Mouse (Mus musculus) limb, embryonic 15.5 days (tissue): ENCODE data around the gene Ccdc88a. TPM values are rescaled to one million over a fixed set of nuclear protein-coding genes. Genes with fewer than 3 reads are reported as not detected.

Source experiments
- ATAC-seq: fragments of 200-750 bp; cut with Nextera tagmentation; 2 replicates; pipeline ENCODE4 v1.8.0; 2017; ENCODE audit warnings: low read depth, moderate TSS enrichment; ENCODE audit not compliant: insufficient number of reproducible peaks, low FRiP score, low TSS enrichment
- H3K27ac ChIP-seq: fragments of 300-500 bp; sonication (generic); 2 replicates; pipeline ENCODE4 v1.5.1; 2015; ENCODE audit warnings: moderate library complexity, mild to moderate bottlenecking, inconsistent platforms
- H3K27me3 ChIP-seq: fragments of 300-500 bp; sonication (generic); 2 replicates; pipeline ENCODE4 v1.6.1; 2015; ENCODE audit warnings: inconsistent platforms
- H3K36me3 ChIP-seq: fragments of 300-500 bp; sonication (generic); 2 replicates; pipeline ENCODE4 v1.6.1; 2015; ENCODE audit warnings: inconsistent platforms
- H3K4me1 ChIP-seq: fragments of 300-500 bp; sonication (generic); 2 replicates; pipeline ENCODE4 v1.6.1; 2015; ENCODE audit warnings: inconsistent platforms
- H3K4me2 ChIP-seq: fragments of 300-500 bp; sonication (generic); 2 replicates; pipeline ENCODE4 v1.6.1; 2015; ENCODE audit warnings: mild to moderate bottlenecking, inconsistent platforms
- H3K4me3 ChIP-seq: fragments of 300-500 bp; sonication (generic); 2 replicates; pipeline ENCODE4 v1.5.1; 2015; ENCODE audit warnings: mild to moderate bottlenecking, inconsistent platforms
- H3K9ac ChIP-seq: fragments of 300-500 bp; sonication (generic); 2 replicates; pipeline ENCODE4 v1.6.1; 2015; ENCODE audit warnings: inconsistent platforms
- H3K9me3 ChIP-seq: fragments of 300-500 bp; sonication (generic); 2 replicates; pipeline ENCODE4 v1.6.1; 2016; ENCODE audit warnings: inconsistent platforms
- WGBS: fragments of 180-500 bp; shearing (Covaris S2); methylation state at CpG from one replicate; pipeline ENCODE4 v1.1.7; 2015; 5-methylcytosine and 5-hydroxymethylcytosine counted together
- polyA plus RNA-seq: library from polyadenylated mRNA; unstranded; fragments of >200 nt; fragmentation: Nextera tagmentation; extraction: Ambion mirVana; gene quantifications from 2 replicates; pipeline ENCODE4 v1.2.1, GENCODE M21; 2015

The Ccdc88a gene
- polyA plus RNA-seq: 34.5 and 42.9 TPM in 2 replicates

DNA sequence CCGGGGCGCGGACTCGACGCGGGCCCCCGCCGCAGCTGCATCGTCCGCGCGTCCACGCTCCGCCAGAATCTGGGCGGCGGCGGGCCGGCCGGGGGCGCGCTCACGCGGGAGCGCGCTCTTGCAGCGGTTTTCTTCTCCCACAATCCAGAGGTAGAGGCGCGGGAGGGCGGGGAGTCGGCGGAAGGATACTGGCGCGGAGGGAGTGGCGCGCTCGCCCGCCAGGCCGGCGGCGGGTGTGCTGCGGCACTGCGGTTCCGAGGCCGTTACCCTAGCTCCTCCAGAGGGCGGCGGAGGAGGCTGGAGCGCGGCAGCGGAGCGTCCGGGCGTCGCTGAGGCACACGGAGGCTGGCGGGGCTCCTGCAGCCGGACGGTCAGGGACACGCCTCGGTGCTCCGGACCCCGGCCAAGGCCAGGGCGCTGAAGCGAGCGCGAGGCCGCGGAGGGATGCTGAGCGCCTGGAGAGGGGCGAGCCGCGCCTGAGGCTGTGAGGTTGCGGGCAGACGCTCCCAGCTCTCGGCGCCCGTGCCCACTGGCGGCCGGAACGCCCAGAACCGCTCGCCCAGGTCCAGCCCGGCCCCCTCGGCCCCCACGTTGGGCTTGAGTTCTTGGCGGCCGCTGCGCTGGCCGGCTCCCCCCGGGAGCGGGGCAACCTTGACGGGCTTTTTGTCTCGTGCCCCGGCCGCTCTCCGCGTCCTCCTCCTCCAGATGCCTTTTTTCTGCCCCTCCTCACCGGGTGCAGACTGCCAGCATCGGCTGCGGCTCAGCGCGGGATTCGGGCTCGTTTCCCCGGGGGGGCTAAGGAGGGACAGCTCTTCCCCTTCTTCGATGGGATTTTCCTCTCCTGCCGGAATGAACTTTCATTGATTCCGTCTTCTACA lies at the start of gene Ccdc88a:
Gene Ccdc88a (plus strand): TSS at position 263 of the 878 bp plus-strand sequence.
- under 1% methylated on average over 101 of the region's 107 CpGs for WGBS
- ATAC-seq: peak; percentile 98

DNA sequence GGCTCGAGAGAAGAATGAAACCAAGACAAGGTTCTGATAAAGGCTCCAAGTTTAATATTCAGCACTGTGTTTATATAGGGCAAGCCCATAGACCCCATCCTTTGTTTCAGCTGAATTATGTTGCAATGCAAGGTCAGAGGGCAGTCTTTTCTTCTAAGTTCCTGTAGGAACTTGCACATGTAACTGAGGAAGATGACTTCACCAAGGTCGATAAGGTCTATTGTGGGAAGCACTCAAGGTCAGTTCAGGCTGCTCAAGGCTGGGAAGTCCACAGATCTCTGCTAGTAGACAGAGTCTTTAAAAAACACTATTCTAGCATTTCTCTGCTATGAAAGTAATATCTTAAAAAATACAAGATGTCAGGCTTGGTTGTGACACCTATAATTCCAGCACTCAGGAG lies 38.0 kb upstream of the Ccdc88a start:
- H3K36me3 ChIP-seq: no peaks in the 10 kb centered on the region
- no peaks in the 10 kb centered on the region for H3K9me3 ChIP-seq
- no peaks in the 10 kb centered on the region for H3K4me1 ChIP-seq
- no peak overlapping the region for H3K9ac ChIP-seq
- 78% methylated on average over 2 of the region's 2 CpGs for WGBS
- H3K27me3 ChIP-seq: no peaks in the 10 kb centered on the region
- no peak overlapping the region for H3K4me3 ChIP-seq
- no peak overlapping the region for H3K4me2 ChIP-seq
- no peak for ATAC-seq
- no peak overlapping the region for H3K27ac ChIP-seq

More for the DNA sequence above, at the start of gene Ccdc88a:
- H3K9me3 ChIP-seq: no peaks in the 10 kb centered on the region
- no peaks in the 10 kb centered on the region for H3K27me3 ChIP-seq
- H3K4me1 ChIP-seq: peaks cover 4% of the 10 kb centered on the region; the same call in 1 of the 2 replicates
- peak within 1 kb of the TSS; percentile 97 for H3K27ac ChIP-seq
- peak within 1 kb of the TSS; percentile 92 for H3K4me3 ChIP-seq
- H3K36me3 ChIP-seq: no peaks in the 10 kb centered on the region
- peak within 1 kb of the TSS; percentile 84 for H3K9ac ChIP-seq
- peak within 1 kb of the TSS; percentile 63 for H3K4me2 ChIP-seq

DNA sequence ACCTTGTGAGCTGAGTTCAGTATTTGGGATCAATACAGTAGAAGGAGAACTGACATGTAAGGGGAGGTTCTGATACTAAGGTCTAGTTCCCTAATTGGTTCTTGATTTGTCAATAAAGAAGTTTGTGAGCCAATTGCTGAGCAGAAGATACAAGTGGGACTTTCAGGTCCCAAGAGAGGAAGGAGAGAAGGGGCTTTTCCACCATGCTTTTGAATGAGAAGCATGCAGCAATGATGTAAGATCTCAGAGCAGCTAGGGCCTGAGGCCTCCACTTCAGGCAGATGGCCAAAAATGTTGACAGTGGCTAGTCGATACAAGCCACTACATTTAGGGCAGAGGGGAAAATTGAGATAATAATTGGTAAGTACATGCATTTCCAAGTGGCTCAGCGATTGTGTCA lies 32.2 kb upstream of the Ccdc88a start:
- Histone ChIP-seq H3K27ac (no peak overlapping the region), H3K9ac (no peak overlapping the region), H3K27me3 (no peaks in the 10 kb centered on the region), H3K4me3 (no peak overlapping the region), H3K4me2 (no peak overlapping the region), H3K4me1 (no peaks in the 10 kb centered on the region), H3K36me3 (no peaks in the 10 kb centered on the region), H3K9me3 (no peaks in the 10 kb centered on the region)
- ATAC-seq: no peak
- 72% methylated on average over 2 of the region's 2 CpGs for WGBS

DNA sequence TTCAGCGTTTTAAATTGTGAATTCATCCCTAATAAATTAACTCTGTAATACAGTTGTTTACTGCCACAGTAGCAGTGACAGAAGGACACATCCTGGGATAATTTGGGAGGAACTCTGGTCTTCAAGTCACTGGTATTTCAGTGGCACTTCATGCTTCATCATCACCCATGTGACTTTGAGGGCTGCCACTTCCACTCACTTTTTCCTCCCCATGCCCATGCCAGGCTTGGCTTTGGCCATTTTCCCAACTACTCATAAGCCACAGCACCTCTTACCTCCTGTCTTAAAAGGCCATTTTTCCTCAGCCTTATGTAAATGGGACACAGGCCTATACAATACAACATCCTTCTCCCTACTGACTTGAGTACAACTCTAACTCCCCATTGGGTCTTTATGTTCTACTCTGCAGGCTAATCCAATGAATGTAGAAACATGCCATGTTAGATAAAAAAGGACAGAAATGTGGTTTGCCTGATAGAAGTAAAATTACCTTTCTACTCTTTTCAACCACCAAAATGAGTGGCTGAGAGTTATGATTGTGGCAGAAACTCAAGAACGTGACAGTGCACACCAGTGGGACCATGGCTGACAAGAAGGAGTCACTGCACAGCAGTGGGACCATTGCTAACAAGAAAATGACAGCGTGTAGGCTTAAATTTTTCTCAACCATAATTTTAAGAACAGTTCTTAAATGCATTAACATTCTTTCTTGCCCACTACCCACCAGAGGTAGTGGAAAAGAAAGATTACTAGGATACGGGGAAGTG lies 28.4 kb upstream of the Ccdc88a start:
- ATAC-seq: no peak

DNA sequence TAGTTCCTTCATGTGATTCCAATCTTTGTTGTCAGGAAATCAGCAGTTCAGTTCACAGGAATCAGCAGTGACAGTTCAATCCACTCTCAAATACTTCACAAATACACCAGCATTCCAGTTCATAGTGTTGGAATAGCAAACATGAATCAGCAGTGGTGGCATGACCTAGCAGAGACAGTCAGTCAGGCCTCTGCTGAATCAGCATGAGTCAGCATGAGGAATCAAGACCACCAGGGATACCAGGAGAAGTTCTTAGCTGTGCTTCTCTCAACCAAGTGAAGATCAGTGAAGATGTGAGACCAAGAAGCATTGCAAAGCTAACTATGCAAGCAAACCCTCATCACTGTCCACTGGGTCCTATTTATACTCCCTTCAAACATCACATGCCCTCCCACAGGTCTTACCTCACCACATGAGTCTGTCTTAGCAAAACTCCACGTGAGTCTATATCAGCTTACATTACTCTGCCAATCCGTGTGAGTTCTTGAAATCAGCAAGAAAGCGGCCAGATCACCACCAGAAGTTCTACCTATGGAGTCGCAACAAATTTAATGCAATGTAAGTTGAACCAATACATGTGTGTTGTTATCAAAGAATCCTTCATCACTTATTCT lies 27.7 kb upstream of the Ccdc88a start:
- 70% methylated on average over 4 of the region's 4 CpGs for WGBS
- Histone ChIP-seq H3K4me3 (no peak overlapping the region), H3K27ac (no peak overlapping the region), H3K9ac (no peak overlapping the region), H3K27me3 (no peaks in the 10 kb centered on the region), H3K4me1 (no peaks in the 10 kb centered on the region), H3K4me2 (no peak overlapping the region), H3K9me3 (no peaks in the 10 kb centered on the region), H3K36me3 (no peaks in the 10 kb centered on the region)
- no peak for ATAC-seq

More for the DNA sequence above, 28.4 kb upstream of the Ccdc88a start:
- H3K9me3 ChIP-seq: no peaks in the 10 kb centered on the region
- H3K9ac ChIP-seq: no peak overlapping the region
- H3K4me1 ChIP-seq: no peaks in the 10 kb centered on the region
- no peaks in the 10 kb centered on the region for H3K36me3 ChIP-seq
- no peak overlapping the region for H3K4me3 ChIP-seq
- no peak overlapping the region for H3K4me2 ChIP-seq
- 80% methylated on average over 4 of the region's 4 CpGs for WGBS
- H3K27ac ChIP-seq: no peak overlapping the region
- H3K27me3 ChIP-seq: no peaks in the 10 kb centered on the region

DNA sequence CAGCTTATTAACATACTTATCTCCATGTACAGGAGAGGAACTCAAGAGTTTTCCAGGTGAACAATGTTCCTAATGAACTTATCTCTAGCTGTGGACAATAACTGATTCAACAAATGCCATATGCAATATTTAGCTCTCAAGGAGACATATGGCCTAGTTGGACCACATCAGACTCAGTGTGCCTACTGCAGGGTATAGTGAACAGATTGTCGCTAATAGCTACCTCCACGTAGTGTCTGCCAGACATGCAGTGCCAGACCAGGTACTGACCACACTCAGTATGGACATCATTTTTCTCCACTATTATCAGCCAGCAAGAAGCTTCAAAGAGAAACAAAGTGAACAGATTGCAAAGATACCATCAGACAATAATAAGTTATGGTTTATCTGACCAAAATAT lies 22.6 kb upstream of the Ccdc88a start:
- Histone ChIP-seq H3K4me1 (no peaks in the 10 kb centered on the region), H3K9ac (no peak overlapping the region), H3K9me3 (no peaks in the 10 kb centered on the region), H3K36me3 (no peaks in the 10 kb centered on the region), H3K4me3 (no peak overlapping the region), H3K27me3 (no peaks in the 10 kb centered on the region), H3K27ac (no peak overlapping the region), H3K4me2 (no peak overlapping the region)
- ATAC-seq: no peak
- WGBS: 99% methylated on average over 2 of the region's 2 CpGs

DNA sequence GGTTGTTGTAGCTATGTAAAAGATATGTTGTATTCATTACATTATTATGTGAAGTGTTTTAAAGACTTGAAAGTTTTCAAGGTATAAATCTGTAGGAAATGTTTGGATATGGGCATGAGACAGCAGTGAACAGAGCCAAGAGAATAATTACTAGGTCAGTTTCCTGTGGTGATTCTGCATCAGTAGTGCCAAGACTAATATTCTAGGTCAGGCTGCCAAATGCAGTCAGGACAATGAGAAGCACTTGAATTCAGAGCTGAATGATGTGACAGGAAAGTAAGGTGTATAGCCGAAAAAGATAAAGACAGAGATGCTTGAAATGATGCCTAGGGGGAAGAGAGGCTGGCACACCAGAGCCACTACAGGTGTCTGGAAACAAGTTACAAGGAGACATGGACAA lies 21.2 kb upstream of the Ccdc88a start:
- Histone ChIP-seq H3K27me3 (no peaks in the 10 kb centered on the region), H3K9ac (no peak overlapping the region), H3K36me3 (no peaks in the 10 kb centered on the region), H3K4me3 (no peak overlapping the region), H3K4me1 (no peaks in the 10 kb centered on the region), H3K9me3 (no peaks in the 10 kb centered on the region), H3K4me2 (no peak overlapping the region), H3K27ac (no peak overlapping the region)
- no peak for ATAC-seq
- 76% methylated on average over 1 of the region's 1 CpGs for WGBS

DNA sequence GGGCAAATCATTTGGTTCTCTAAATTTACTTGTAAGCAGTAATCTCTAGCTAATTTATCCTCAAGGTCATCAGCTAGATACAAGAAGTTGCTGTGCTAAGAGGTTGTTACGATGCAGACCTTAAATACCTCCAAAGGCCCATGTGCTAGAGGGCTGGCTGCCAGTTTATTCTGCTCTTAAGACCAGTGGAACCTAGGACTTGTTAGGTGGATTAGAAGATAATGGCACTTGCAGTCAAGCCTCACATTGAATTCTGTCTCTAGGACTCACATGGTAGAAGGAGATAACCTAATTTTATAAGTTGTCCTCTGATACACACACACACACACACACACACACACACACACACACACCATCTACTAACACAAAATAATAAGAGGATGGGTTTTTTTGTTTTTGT lies 5.3 kb upstream of the Ccdc88a start:
- Histone ChIP-seq H3K9me3 (no peaks in the 10 kb centered on the region), H3K4me2 (no peak overlapping the region), H3K27ac (no peak overlapping the region), H3K27me3 (no peaks in the 10 kb centered on the region), H3K9ac (no peak overlapping the region), H3K4me1 (no peaks in the 10 kb centered on the region), H3K36me3 (no peaks in the 10 kb centered on the region), H3K4me3 (no peak overlapping the region)
- ATAC-seq: no peak
- 63% methylated on average over 1 of the region's 1 CpGs for WGBS

DNA sequence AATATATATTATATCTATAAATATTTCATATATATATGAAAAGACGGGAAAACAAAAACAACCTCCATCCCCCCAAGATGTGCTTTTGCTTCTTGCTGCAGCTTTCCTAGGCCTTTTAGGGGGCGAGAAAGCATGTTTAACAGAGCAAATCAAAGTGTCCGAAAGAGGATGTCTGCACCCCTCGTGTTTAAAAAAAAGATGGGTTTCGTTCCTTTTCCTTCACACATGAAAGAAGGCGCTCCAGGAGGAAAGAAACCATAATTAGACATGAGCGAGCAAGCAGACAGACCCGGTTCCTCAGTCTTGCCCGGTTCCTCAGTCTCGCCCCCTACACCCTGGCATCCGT lies 435 bp upstream of the Ccdc88a start:
- Histone ChIP-seq H3K9me3 (no peaks in the 10 kb centered on the region), H3K36me3 (no peaks in the 10 kb centered on the region), H3K9ac (peak overlapping the region; percentile 39; the same call in 1 of the 2 replicates), H3K4me1 (peaks cover 4% of the 10 kb centered on the region; the same call in 1 of the 2 replicates), H3K27ac (peak overlapping the region; percentile 97), H3K27me3 (no peaks in the 10 kb centered on the region), H3K4me2 (peak overlapping the region; percentile 63), H3K4me3 (peak overlapping the region; percentile 92)
- no peak for ATAC-seq
- 3% methylated on average over 11 of the region's 11 CpGs for WGBS

DNA sequence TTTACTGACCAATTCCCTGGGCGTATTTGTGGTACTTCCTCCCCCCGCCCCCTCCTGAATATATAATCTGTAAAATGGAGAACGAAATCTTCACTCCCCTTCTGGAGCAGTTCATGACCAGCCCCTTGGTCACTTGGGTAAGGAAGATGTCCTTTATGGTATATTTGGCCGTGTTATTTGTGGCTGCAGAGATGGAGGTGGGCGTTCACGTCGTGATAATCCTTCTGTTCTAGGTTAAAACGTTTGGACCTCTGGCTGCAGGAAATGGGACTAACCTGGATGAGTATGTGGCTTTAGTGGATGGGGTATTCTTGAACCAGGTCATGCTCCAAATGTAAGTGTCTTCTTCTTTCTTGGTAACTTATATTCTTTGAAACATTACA lies 807 bp downstream of the Ccdc88a start:
- Histone ChIP-seq H3K27me3 (no peaks in the 10 kb centered on the region), H3K9ac (peak overlapping the region; percentile 84), H3K4me1 (peaks cover 4% of the 10 kb centered on the region; the same call in 1 of the 2 replicates), H3K9me3 (no peaks in the 10 kb centered on the region), H3K36me3 (no peaks in the 10 kb centered on the region), H3K4me3 (peak overlapping the region; percentile 92), H3K27ac (peak overlapping the region; percentile 97), H3K4me2 (peak overlapping the region; percentile 63)
- 0% methylated on average over 8 of the region's 8 CpGs for WGBS
- no peak for ATAC-seq

DNA sequence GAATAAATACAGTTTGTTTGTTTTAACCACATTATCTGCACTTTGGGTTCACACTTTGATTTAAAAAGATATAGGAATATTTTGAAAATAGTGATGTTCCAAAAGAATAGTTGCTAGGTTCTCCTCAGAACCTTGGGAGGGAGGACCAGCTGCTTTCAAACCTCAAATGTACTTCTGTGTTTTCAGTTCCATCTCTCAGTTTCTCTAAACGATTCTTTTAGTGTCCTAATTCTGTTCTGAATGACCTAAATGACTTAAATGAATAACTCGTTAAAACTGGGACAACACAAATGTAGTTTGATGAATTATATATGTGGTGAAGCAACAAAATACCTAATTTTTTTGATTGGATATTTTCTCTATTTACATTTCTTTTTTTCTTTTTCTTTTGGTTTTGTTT lies 3.2 kb downstream of the Ccdc88a start:
- Histone ChIP-seq H3K9me3 (no peaks in the 10 kb centered on the region), H3K36me3 (no peaks in the 10 kb centered on the region), H3K4me2 (no peak overlapping the region), H3K9ac (no peak overlapping the region), H3K27me3 (no peaks in the 10 kb centered on the region), H3K4me3 (no peak overlapping the region), H3K27ac (no peak overlapping the region), H3K4me1 (peaks cover 4% of the 10 kb centered on the region; the same call in 1 of the 2 replicates)
- no peak for ATAC-seq
- WGBS: 83% methylated on average over 2 of the region's 2 CpGs

DNA sequence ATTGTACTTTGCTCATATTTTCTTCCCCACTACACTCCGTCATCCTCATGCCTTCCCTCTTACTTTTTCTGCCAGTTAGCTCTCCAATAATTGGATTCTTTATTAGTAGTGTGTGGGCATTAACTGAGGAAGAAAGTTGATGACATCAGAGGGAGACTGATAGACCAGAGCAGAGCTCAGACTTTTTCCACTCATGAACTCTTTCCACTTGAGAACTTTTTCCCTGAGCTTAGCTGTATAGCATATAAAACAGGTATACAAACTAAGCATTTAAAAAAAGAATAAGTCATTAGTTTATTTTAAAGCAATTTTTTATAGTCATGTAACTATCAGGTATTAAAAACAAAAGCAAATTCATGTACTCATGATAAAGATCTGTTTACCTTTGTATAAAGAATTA lies 5.3 kb downstream of the Ccdc88a start:
- no peak overlapping the region for H3K4me2 ChIP-seq
- no peak for ATAC-seq
- 74% methylated on average over 1 of the region's 1 CpGs for WGBS
- H3K36me3 ChIP-seq: no peaks in the 10 kb centered on the region
- no peaks in the 10 kb centered on the region for H3K27me3 ChIP-seq
- no peak overlapping the region for H3K27ac ChIP-seq
- H3K4me1 ChIP-seq: peaks cover 4% of the 10 kb centered on the region; the same call in 1 of the 2 replicates
- H3K9me3 ChIP-seq: no peaks in the 10 kb centered on the region
- H3K4me3 ChIP-seq: no peak overlapping the region
- H3K9ac ChIP-seq: no peak overlapping the region
